Mouse (Mus musculus) brain, embryonic 14.5 days (tissue): ENCODE results near the gene Tcstv3.

Source experiments
- CTCF ChIP-seq: fragments of 200-500 bp; IDR thresholded peaks from 2 replicates; pipeline ENCODE4 v1.5.1; 2012; ENCODE audit warnings: inconsistent platforms, mild to moderate bottlenecking, moderate library complexity, borderline replicate concordance; ENCODE audit not compliant: insufficient read depth, insufficient read length; ENCODE audit errors: extremely low read depth
- POLR2A ChIP-seq: fragments of 200-500 bp; IDR thresholded peaks from 2 replicates; pipeline ENCODE4 v1.6.1; 2012; ENCODE audit warnings: mild to moderate bottlenecking, inconsistent platforms, borderline replicate concordance; ENCODE audit not compliant: poor library complexity, insufficient read depth, insufficient read length, severe bottlenecking; ENCODE audit errors: extremely low read depth

GRCm38 (mm10) chr13:120299991-120300442, 16.7 kb upstream of the Tcstv3 start, which contains the start of gene BC147527:
- TF ChIP-seq POLR2A = no peak
- no peak for TF ChIP-seq CTCF
